Mouse (Mus musculus) liver, adult 2 months (tissue): Measurements from ENCODE around the gene Hist2h3c1. TPM values are rescaled to one million over a fixed set of nuclear protein-coding genes. Genes with fewer than 3 reads are reported as not detected.
A peak's percentile ranks its signal among the peaks of the same experiment; 100 is the strongest.
"Not testable (repeated sequence)": the region's sequence is repeated elsewhere in the genome, so short reads cannot be mapped to it uniquely, and the experiment has no call there.

Experiments
- DNase-seq: peaks from one replicate; pipeline ENCODE4 v3.0.0-alpha.2; 2011; ENCODE audit warnings: low read depth, low spot score; ENCODE audit errors: extremely low read depth
- H3K27ac ChIP-seq: fragments of 200-500 bp; replicated peaks from 2 replicates; pipeline ENCODE4 v1.5.1; 2012; ENCODE audit warnings: low read depth, mild to moderate bottlenecking, control low read depth, inconsistent platforms, low read length; ENCODE audit not compliant: insufficient read depth
- H3K27me3 ChIP-seq: fragments of 200-500 bp; 2 replicates; pipeline ENCODE4 v1.6.1; 2012; ENCODE audit warnings: mild to moderate bottlenecking, moderate library complexity, low read length, inconsistent platforms; ENCODE audit not compliant: control insufficient read depth, insufficient read depth
- H3K36me3 ChIP-seq: fragments of 200-500 bp; 2 replicates; pipeline ENCODE4 v1.6.1; 2012; ENCODE audit warnings: low read length, inconsistent platforms; ENCODE audit not compliant: control insufficient read depth, insufficient read depth
- H3K4me1 ChIP-seq: fragments of 200-500 bp; 2 replicates; pipeline ENCODE4 v1.6.1; 2011; ENCODE audit warnings: low read length; ENCODE audit not compliant: control insufficient read depth, insufficient read depth
- H3K4me3 ChIP-seq: fragments of 200-500 bp; 2 replicates; pipeline ENCODE4 v1.5.1; 2011; ENCODE audit warnings: low read depth, mild to moderate bottlenecking, control low read depth, low read length, moderate library complexity; ENCODE audit not compliant: insufficient read depth
- H3K79me2 ChIP-seq: fragments of 200-500 bp; 2 replicates; pipeline ENCODE4 v1.6.1; 2012; ENCODE audit warnings: inconsistent platforms, mild to moderate bottlenecking, low read length, moderate library complexity; ENCODE audit not compliant: control insufficient read depth, insufficient read depth
- H3K9ac ChIP-seq: fragments of 200-500 bp; 2 replicates; pipeline ENCODE4 v1.6.1; 2012; ENCODE audit warnings: low read depth, mild to moderate bottlenecking, control low read depth, inconsistent platforms, low read length
- CTCF ChIP-seq: fragments of 200-500 bp; IDR thresholded peaks from 2 replicates; pipeline ENCODE4 v1.5.1; 2011; ENCODE audit warnings: low read depth, low read length, control low read depth
- POLR2A ChIP-seq: fragments of 200-500 bp; IDR thresholded peaks from 2 replicates; pipeline ENCODE4 v1.6.1; 2011; ENCODE audit warnings: low read length, control low read depth; ENCODE audit not compliant: insufficient read depth; ENCODE audit errors: extremely low read depth
- WGBS: fragments of 180-500 bp; shearing (Covaris S2); methylation state at CpG from one replicate; pipeline ENCODE4 v1.1.7; 2018; 5-methylcytosine and 5-hydroxymethylcytosine counted together
- polyA plus RNA-seq: library from polyadenylated mRNA; depleted of rRNA; stranded (reverse); fragments of >200 nt; gene quantifications from 2 replicates; pipeline ENCODE4 v1.2.3, GENCODE M21; 2012; rRNA removed
- total RNA-seq: library from RNA; depleted of rRNA; stranded (reverse); fragments of >200 nt; gene quantifications from 2 replicates; pipeline ENCODE4 v1.2.3, GENCODE M21; 2014; rRNA removed

Hist2h3c1 gene
- total RNA-seq: not detected in 2 replicates
- not detected in 2 replicates for polyA plus RNA-seq

- H3K9ac ChIP-seq: peak within 1 kb of the TSS; percentile 91
- WGBS: 1% methylated on average over 14 of the region's 47 CpGs
- not testable (repeated sequence) for DNase-seq
Measured at GRCm38 (mm10) chr3:96246427-96246856, at the start of gene Hist2h3c1. Hist2h3c1 (plus strand) TSS chr3:96246685.

GRCm38 (mm10) chr3:96197129-96197749, 49.2 kb upstream of the Hist2h3c1 start:
- Histone ChIP-seq H3K27ac (peak overlapping the region; percentile 77), H3K9ac (peak overlapping the region; percentile 62), H3K79me2 (no peaks in the 10 kb centered on the region), H3K36me3 (no peaks in the 10 kb centered on the region), H3K4me3 (peak overlapping the region; percentile 58), H3K4me1 (peaks cover 4% of the 10 kb centered on the region; the same call in 1 of the 2 replicates), H3K27me3 (no peaks in the 10 kb centered on the region)
- WGBS: under 1% methylated on average over 50 of the region's 50 CpGs
- DNase-seq: peak; percentile 90
- TF ChIP-seq CTCF (no peak), POLR2A (peak; percentile 75)

More at GRCm38 (mm10) chr3:96246427-96246856, at the start of gene Hist2h3c1:
- Histone ChIP-seq H3K4me3 (peak within 1 kb of the TSS; percentile 78), H3K27ac (peak within 1 kb of the TSS; percentile 82)
- not testable (repeated sequence) for H3K36me3 ChIP-seq, H3K27me3 ChIP-seq, H3K4me1 ChIP-seq, H3K79me2 ChIP-seq

GRCm38 (mm10) chr3:96198181-96198580, 48.3 kb upstream of the Hist2h3c1 start:
- Histone ChIP-seq H3K79me2 (no peaks in the 10 kb centered on the region), H3K36me3 (no peaks in the 10 kb centered on the region), H3K4me3 (peak overlapping the region; percentile 38; the same call in 1 of the 2 replicates), H3K9ac (peak overlapping the region; percentile 13; the same call in 1 of the 2 replicates), H3K4me1 (peaks cover 4% of the 10 kb centered on the region; the same call in 1 of the 2 replicates), H3K27me3 (no peaks in the 10 kb centered on the region), H3K27ac (peak overlapping the region; percentile 40)
- TF ChIP-seq CTCF (no peak), POLR2A (no peak)
- 3% methylated on average over 6 of the region's 6 CpGs for WGBS
- peak; percentile 81 for DNase-seq

GRCm38 (mm10) chr3:96198601-96199251, 47.8 kb upstream of the Hist2h3c1 start:
- H3K79me2 ChIP-seq, DNase-seq, H3K9ac ChIP-seq, H3K36me3 ChIP-seq, H3K4me1 ChIP-seq, H3K4me3 ChIP-seq, H3K27me3 ChIP-seq, H3K27ac ChIP-seq: not testable (repeated sequence)
- WGBS: 28% methylated on average over 8 of the region's 8 CpGs

GRCm38 (mm10) chr3:96199731-96200130, 46.8 kb upstream of the Hist2h3c1 start:
- H3K9ac ChIP-seq: no peak overlapping the region
- peaks cover 4% of the 10 kb centered on the region; the same call in 1 of the 2 replicates for H3K4me1 ChIP-seq
- H3K27ac ChIP-seq: no peak overlapping the region
- H3K36me3 ChIP-seq: no peaks in the 10 kb centered on the region
- DNase-seq: no peak
- no peak overlapping the region for H3K4me3 ChIP-seq
- no peaks in the 10 kb centered on the region for H3K27me3 ChIP-seq
- TF ChIP-seq CTCF (no peak), POLR2A (no peak)
- H3K79me2 ChIP-seq: no peaks in the 10 kb centered on the region
- WGBS: 78% methylated on average over 2 of the region's 2 CpGs

- no peaks in the 10 kb centered on the region for H3K27me3 ChIP-seq
- no peak for TF ChIP-seq POLR2A
- TF ChIP-seq CTCF: no peak
- H3K79me2 ChIP-seq: no peaks in the 10 kb centered on the region
- H3K36me3 ChIP-seq: no peaks in the 10 kb centered on the region
- 81% methylated on average over 3 of the region's 3 CpGs for WGBS
- no peak overlapping the region for H3K4me3 ChIP-seq
- no peak for DNase-seq
- no peak overlapping the region for H3K9ac ChIP-seq
- H3K27ac ChIP-seq: no peak overlapping the region
- peaks cover 3% of the 10 kb centered on the region for H3K4me1 ChIP-seq
Measured at GRCm38 (mm10) chr3:96207819-96208218, 38.7 kb upstream of the Hist2h3c1 start.
